Mouse (Mus musculus): ENCODE measurements around the gene Cd28.

Cd28 gene

DNA sequence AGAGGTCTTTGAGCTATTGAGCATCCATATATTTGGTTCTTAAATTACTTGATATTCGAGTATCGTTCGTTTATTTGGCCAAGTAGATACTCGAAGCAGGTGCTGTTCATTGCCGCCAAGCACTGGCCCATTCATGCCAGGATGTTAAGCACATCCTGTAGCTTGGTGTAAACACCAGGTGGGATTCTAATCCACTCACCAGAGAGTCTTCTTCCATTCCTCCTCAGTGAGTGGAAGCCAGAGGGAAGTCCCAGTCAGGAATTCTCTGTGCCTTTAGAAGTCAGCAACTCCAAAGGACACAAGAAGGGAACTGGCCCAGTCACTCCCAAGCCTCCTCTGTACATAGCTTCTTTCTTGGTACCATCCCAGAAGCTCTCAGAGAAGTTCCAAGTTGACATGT lies at the start of gene Cd28:
Gene Cd28, plus strand, starts transcription at position 234 of the 400 bp plus-strand sequence.
- ATAC-seq (ENCODE audit: low TSS enrichment), result no peak

- ATAC-seq (ENCODE audit: low TSS enrichment), result peak; percentile 87
These were observed 48.6 kb upstream of the Cd28 start for GRCm38 (mm10) chr1:60667873-60668616.

DNA sequence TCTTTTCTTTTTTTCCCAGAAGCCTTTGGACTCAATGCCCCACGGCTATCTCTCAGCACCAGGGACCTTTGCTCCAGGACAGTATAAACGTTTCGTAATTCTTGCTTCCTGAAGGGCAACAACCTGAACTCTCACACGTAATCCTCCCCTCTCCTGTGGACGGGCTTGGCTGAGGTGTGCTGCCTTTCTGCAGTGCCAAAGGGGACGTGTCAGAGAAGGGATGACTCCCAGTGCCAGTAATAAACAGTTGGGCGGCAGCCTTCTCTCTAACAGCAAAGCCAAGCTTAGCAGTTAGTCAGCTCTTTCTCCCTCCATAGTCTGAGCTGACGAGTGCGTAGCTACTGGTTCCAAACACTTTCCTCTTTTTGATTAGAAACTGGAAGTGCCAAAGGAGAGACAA lies 47.6 kb upstream of the Cd28 start:
- ATAC-seq (ENCODE audit: low TSS enrichment), result no peak

GRCm38 (mm10) chr1:60669664-60670063 lies 46.9 kb upstream of the Cd28 start:
- ATAC-seq (ENCODE audit: low TSS enrichment), result no peak

- no peak for ATAC-seq (ENCODE audit: low TSS enrichment)
These were observed 46.4 kb upstream of the Cd28 start for GRCm38 (mm10) chr1:60670172-60670571.

DNA sequence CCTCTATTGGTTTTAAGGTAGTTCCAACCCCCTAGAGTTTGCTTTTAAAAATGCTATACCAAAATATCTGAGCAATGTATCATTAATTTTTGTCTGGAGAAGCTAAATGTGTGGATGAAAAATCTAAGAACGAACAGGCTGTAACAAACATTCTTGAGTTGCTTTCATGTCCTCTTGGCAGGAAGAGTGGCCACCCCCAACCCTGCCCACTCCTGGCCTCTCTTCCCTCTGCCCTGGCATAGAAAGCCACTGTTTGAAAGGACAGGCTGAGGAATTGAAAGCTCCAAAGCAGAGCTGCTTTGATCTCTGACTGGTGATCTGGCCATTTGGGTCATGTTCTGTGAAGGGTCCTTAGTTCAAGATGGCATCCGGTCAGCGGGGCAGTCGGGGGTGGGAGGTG lies 32.8 kb upstream of the Cd28 start:
- ATAC-seq (ENCODE audit: low TSS enrichment), result no peak

DNA sequence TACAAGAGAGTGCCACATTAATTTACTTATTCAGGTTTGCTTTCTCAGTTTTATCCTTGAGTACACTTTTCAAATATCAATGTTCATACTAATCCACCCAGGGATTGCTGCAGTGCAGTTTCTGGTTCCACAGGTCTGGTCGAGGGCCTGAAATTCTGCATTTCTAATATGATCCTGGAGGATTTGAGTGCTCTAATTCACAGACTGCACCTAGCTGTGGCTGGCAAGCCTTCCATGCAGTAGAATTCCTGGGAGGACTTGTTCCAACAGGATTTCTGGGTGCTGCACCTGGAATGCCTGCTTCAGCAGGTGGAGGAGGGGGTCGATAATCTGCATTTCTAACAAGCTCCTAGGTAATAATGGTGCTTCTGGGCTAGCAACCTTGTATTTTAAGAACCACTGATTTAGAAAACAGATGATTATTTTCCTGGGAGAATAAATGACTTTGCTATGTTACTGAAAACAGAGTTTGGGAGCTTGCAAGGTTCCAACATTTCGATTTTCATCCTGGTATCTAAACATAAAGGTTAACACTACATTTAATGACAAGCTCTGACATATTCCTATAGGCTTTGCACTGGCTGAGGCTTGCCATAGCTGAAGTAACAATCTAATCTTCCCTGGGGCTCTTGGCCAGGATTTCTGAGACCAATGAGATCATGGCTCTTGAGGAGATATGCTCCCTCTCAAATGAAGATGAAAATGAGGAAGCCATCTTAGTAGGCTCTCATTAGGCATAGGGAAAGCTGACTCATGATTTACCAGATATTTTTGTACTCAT lies 20.3 kb upstream of the Cd28 start:
- no peak for ATAC-seq (ENCODE audit: low TSS enrichment)

GRCm38 (mm10) chr1:60702641-60703040 lies 14.0 kb upstream of the Cd28 start:
- no peak for ATAC-seq (ENCODE audit: low TSS enrichment)

DNA sequence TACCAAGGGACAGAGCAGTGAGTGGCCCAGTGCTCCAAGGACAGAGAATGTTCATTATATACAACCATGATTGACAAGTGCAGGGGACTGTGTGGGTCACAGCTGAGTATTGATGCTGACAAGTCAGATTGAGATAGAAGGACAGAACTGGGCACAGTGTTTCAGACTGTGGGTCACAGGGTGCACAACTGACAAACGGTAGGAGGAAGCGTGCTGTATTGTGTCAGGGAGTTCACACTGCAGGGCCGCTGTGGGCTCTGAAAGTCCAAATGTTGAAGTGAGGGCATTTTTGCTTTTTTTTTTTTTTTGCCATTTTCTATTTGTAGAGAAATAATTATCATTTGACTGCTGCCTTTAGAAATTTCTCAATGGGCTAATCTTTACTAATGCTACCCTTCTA lies 3.4 kb upstream of the Cd28 start:
- ATAC-seq (ENCODE audit: low TSS enrichment), result no peak

DNA sequence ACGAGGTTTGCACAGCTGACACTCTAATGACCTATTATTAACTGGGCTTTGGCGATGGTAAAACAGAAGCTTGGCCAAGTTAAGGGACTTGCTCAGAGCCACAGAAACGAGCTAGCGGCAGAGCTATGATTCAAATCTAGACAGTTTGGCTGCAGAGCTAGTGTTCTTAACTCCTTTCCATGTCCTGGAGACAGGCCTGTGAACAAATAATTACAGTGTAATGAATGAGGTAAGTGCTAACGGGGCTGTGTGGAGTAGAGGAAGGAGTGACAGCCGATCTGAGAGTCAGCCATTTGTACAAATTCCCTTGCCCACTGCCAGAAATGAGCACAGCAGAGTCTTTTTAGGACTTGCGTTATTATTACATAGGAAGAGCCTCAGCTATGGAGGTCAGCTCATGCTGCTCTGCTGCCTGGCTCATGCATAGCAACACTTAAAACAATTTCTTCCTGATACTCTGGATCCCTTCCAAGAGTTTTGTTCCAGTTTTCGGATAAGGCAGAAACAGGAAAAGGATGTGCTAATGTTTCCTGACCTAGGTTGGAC lies 876 bp upstream of the Cd28 start:
- no peak for ATAC-seq (ENCODE audit: low TSS enrichment)

DNA sequence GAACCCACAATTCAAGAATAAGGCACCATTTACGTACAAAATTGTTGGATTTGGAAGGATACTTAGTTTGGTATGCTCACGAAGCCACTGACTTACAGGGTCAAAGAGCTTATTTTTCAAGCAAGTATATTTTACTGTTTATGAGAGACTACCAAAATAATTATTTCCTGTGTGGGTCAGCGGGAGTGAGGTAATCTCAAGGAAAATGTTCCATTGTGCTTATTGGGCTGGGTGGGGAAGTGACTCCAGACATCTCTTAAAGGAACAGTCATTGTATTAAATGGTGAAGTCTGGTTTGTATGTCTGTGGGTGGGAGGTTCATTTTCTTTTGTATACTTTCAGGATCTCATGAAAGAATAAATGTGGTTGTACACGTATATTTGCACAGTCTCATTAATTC lies 2.0 kb downstream of the Cd28 start:
- no peak for ATAC-seq (ENCODE audit: low TSS enrichment)

DNA sequence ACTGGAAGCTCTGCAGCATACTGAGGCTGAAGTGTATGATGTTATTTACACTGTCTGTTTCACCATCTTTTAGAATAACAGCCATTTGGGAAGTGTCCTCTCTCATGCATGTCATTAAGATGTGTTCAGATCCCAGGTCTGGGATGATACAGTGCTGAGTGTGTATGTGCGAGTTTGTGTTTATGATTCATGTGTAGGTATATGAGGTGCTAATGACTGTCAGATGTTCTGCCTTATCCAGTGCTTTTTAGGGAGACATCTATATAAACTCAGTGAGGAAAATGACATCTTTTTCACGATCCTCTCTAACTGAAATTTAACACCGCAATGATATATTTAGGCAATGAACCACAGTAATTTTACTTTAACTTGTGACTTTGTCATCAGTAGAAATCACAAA lies 7.0 kb downstream of the Cd28 start:
- peak; percentile 80 for ATAC-seq (ENCODE audit: low TSS enrichment)

GRCm38 (mm10) chr1:60731940-60732339 lies 15.3 kb downstream of the Cd28 start:
- ATAC-seq (ENCODE audit: low TSS enrichment), result no peak

DNA sequence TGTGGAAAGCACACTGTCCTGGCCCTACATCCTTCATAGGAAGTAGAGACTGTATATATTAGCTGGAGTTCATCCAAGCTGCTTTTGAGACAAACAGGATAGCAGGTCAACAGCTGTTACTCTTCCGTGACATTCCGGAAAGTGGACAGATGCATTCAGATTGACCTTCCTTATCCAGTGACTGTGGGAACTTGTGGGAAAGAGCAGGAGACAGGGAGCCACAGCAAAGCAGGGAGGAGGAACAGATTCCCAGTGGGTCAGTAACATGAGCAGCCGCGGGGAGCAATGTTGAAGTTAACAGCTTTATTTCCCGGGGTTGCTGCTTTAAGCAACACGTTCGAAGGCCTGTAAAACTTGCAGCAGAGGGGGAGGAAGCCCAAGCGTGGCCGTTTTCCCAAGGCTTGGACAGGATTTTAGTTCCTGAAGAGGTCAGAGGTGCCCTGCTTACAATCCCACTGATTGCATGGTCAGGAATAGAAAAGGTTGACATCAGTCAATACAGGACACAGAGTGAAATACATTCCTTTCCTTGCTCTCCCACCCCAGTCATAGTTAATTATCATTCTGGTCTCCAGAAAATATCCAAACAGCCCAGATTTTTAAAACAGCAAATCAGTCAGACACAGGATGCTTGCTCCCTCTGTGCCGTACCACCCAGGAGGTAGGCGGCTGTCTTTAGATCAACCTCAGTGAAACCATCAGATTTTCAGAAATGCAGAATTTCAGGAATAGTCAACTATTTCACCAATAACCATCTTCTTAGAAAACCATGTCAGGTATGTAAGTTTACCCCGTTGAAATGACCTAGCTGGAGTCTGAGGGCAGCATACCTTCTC lies 18.7 kb downstream of the Cd28 start:
- no peak for ATAC-seq (ENCODE audit: low TSS enrichment)

- ATAC-seq (ENCODE audit: low TSS enrichment), result no peak
These were observed 19.3 kb downstream of the Cd28 start for GRCm38 (mm10) chr1:60735908-60736280.

DNA sequence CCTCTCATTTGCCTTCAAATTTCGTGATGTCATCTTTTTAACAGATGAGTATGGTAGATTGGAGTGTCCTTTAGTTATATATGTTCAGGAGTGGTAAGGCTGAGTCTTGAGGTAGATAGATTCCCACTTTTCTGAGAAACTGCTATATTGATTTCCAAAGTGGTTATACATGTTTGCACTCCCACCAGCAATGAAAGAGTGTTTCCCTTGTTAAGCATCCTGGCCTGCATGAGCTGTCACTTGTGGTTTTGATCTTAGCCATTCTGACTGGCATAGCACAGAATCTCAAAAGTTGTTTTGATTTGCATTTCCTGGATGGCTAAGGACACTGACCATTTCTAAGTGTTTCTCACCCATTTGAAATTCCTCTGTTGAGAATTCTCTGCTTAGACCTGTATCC lies 27.7 kb downstream of the Cd28 start:
- no peak for ATAC-seq (ENCODE audit: low TSS enrichment)

- ATAC-seq (ENCODE audit: low TSS enrichment), result peak; percentile 72
These were observed 29.1 kb downstream of the Cd28 start for GRCm38 (mm10) chr1:60745664-60746063.

GRCm38 (mm10) chr1:60746153-60746552 lies 29.6 kb downstream of the Cd28 start:
- no peak for ATAC-seq (ENCODE audit: low TSS enrichment)

GRCm38 (mm10) chr1:60746856-60747255 lies 30.3 kb downstream of the Cd28 start:
- ATAC-seq (ENCODE audit: low TSS enrichment), result no peak

GRCm38 (mm10) chr1:60748286-60748685 lies 31.7 kb downstream of the Cd28 start:
- ATAC-seq (ENCODE audit: low TSS enrichment), result no peak

DNA sequence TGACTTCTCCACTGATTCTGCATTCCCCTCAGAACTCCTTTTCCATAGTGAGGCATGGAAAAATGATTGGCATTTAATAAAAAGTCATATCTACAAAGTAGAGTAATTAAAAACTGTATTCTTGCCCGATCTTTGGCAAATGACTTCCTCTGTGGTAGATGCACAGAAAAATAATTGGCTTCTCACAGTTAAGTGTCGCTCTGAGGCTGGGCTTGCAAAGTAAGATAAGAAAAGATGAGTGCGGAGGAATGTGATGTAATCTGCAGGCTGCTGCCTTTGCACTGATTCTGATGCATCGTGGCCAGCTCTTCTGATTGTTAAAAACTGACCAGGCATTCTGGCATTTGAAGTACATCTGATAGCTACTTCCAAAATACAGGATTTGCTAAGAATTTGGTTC lies 32.3 kb downstream of the Cd28 start:
- no peak for ATAC-seq (ENCODE audit: low TSS enrichment)

GRCm38 (mm10) chr1:60749346-60749840 lies 32.8 kb downstream of the Cd28 start:
- no peak for ATAC-seq (ENCODE audit: low TSS enrichment)

All from frontal cortex, adult (tissue).